Mouse (Mus musculus) brown adipose tissue, adult 24 weeks (tissue): Measurements from ENCODE around the gene Tprg. TPM values are rescaled to one million over a fixed set of nuclear protein-coding genes. Genes with fewer than 3 reads are reported as not detected.

Experiments
- H3K27ac ChIP-seq: fragments of 200-500 bp; replicated peaks from 2 replicates; pipeline ENCODE4 v1.5.1; 2012; ENCODE audit warnings: low read depth, mild to moderate bottlenecking, low read length
- H3K4me1 ChIP-seq: fragments of 200-500 bp; 2 replicates; pipeline ENCODE4 v1.6.1; 2012; ENCODE audit warnings: low read length, mixed read lengths; ENCODE audit not compliant: control insufficient read depth, insufficient read depth, insufficient read length
- H3K4me3 ChIP-seq: fragments of 200-500 bp; 2 replicates; pipeline ENCODE4 v1.5.1; 2012; ENCODE audit warnings: low read depth, mild to moderate bottlenecking, low read length, moderate library complexity; ENCODE audit not compliant: insufficient read depth
- polyA plus RNA-seq: library from polyadenylated mRNA; stranded (reverse); fragments of >200 nt; gene quantifications from 2 replicates; pipeline ENCODE4 v1.2.4, GENCODE M21; 2012; ENCODE audit not compliant: missing spikeins, insufficient read depth, insufficient read length

Gene Tprg
- polyA plus RNA-seq, 1 experiment = not detected

DNA sequence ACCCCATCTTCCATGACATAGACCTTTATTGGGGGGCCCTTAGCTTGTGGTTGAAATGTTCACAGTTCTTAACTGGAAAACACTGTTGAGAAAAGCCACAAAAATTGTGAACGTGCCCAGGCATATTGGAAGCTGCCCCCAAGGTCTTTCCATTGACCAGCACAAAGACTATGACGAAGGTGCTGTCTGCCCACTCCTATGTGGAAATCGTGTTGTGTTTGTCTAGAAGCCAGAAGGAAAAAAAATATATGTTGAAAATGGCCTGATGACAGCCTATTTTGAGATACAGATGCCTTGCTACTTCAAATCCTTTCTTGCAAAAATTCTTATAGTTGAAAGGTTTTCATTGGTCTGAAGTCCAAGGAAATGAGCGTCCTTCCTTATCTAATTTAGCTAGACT is 91.1 kb downstream of the Tprg start:
- Histone ChIP-seq H3K4me3 (no peak overlapping the region), H3K27ac (no peak overlapping the region), H3K4me1 (no peaks in the 10 kb centered on the region)

DNA sequence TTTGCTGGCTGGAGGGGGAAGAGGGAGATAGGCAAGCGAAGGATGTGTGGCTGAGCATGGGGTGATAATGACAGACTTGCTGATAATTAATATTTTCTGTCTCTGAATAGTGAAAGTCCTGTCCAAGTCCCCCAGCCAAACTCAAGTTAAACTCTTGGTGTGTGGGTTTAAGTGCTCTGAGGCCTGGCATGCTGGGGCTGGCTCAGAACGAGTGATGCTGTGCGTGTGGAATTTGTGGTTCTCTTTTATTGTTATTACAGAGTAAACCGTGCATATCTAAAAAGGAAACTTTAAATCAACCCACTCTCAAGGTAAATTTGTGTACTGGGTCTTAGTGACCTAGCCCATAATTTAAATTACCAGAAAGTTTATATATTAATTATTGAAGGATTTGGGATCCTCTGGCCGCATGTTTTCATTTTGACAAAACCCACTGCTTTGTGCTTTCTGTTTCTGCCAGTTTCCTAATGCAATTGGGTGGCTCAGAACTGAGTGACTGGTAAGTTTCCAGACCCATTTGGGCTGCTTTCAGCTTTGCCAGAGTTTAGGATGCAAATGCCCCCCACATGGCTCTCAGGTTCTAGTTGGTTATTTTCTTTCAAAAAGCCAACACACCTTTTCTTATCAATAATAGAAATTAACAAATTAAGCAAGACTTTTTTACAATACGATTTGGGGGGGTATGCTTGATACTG is 99.0 kb downstream of the Tprg start:
- Histone ChIP-seq H3K4me1 (no peaks in the 10 kb centered on the region), H3K4me3 (no peak overlapping the region), H3K27ac (no peak overlapping the region)

DNA sequence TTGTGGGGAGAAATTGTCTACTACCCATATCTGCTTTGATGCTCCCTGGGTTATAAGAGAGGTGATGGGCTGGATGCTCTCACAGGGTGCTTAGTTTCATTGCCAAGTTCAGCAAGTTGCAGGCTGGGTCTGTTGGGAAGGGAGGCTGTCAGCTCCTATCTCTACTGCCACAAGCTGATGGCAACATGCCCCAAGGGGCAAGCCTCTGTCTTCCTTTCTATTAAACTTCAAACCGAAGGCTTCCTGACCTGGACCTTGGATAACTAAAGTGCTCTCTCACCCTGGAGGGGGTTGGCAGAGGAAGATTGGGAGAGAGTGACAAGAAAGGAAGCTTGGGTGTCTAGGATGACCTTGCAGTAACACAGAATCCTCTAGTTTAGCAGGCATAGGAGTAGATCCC is 108.1 kb downstream of the Tprg start:
- H3K4me1 ChIP-seq = no peaks in the 10 kb centered on the region
- no peak overlapping the region for H3K4me3 ChIP-seq
- no peak overlapping the region for H3K27ac ChIP-seq

DNA sequence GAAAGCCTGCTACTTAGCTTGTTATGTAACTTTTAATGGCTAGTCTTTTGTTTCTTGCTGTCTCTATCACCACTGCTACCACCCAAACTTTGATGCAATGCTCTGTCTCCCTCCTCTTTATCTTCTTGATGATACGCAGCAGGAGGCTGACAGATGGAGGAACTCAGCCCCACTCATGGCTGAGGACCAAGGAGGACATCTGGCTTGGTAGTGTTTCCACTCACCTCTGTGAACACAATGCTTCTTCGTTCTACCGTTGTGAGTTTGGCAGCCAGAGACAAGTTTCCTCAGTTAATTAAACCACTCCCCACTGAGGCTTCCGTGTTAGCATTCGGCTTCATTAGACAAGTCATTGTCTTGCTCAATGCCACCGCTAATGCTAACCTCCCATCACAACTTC is 117.5 kb downstream of the Tprg start:
- H3K27ac ChIP-seq = no peak overlapping the region
- 0 out of 2 replicates have a peak, but pooled peaks cover 4% of the 10 kb centered on the region for H3K4me1 ChIP-seq
- H3K4me3 ChIP-seq = no peak overlapping the region

DNA sequence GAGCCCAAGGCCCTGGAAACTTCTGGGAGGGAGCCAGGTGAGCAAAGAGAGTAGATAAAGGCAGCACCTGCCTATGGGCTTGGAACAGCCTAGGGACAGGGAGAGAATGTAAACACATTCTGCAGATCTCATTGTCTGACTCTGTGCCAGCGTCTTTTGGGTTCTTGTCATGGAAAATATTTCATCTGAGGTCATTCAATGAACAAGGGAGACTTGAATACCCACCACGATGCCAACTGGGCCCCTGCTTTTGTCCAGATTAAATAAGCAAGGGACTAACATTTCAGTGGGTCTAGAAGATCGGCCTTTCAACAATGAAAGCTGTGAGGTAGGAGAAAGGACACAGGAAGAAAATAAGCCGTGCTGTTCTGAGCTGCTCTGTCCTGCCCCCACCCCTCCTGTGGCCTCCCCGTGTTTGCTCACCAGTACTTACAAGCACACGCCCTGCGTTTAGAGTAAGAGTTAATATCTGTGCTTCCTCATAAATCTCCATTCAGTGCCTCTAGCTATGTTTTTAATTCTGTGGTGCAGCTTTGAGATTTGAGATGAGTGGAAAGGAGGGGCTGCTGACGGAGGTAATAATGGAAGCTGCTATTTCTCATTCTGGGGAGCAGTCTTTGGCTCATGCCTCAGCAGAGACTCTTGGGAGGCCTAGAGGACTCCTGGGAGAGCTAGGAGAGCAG is 120.7 kb downstream of the Tprg start:
- Histone ChIP-seq H3K27ac (peak overlapping the region; percentile 21; the same call in 1 of the 2 replicates), H3K4me3 (no peak overlapping the region), H3K4me1 (0 out of 2 replicates have a peak, but pooled peaks cover 4% of the 10 kb centered on the region)

DNA sequence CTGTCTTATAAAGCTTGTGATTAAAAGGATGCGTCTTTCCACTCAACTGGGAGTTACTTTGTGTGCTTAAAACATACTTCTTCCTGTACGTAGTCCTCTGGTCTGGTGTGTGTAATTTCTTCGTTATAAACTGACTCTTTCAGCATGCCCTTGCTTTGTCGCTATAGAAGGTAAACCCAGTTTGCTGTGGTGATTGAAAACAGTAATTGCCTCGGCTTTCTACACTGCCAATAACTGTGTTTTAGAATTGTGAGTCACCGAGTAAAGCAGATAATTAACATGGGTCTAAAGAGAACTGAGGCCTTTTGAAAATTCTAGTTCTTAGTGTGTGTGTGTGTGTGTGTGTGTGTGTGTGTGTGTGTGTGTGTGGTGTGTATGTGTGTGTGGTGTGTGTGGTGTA is 121.4 kb downstream of the Tprg start:
- Histone ChIP-seq H3K27ac (no peak overlapping the region), H3K4me3 (no peak overlapping the region), H3K4me1 (0 out of 2 replicates have a peak, but pooled peaks cover 4% of the 10 kb centered on the region)

DNA sequence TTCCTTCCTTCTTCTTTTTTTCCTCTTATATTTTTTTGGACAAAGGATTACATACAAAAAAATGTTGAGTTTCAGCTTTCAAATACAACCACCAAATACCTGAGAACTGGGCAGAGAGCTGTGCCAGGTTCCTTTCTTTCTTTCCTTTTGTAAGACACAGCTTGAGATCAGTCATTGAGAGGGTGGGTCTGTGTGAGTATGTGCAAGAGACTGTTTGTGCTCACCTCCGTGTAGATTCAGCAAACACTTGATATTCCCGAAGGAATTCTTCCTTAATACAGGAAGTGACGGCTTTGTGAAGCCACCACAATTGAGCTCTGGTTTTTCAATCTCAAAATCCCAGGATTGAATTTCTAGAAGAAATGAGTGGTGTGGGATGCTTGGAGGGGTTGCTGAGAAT is 124.7 kb downstream of the Tprg start:
- Histone ChIP-seq H3K4me1 (0 out of 2 replicates have a peak, but pooled peaks cover 4% of the 10 kb centered on the region), H3K27ac (no peak overlapping the region), H3K4me3 (no peak overlapping the region)

DNA sequence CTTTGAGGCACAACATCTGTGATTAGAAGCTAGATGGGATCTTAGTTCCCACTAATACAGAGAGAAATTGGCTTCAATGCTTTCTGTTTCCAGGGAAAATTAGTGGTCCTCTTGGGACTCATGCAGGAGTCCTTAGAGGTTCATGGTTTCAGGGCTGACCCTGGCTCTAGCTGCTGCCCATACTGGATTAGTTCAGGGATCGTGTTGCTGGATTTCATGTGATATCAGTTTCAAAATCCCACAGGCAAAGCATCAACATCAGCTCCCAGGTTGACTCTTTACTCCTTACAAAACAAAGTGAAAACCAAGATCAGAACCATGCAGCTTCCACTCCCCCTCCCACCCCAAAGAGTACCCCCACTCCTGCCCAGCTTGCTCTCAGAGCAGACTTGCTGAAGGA is 127.3 kb downstream of the Tprg start:
- no peaks in the 10 kb centered on the region for H3K4me1 ChIP-seq
- H3K27ac ChIP-seq = no peak overlapping the region
- H3K4me3 ChIP-seq = no peak overlapping the region

DNA sequence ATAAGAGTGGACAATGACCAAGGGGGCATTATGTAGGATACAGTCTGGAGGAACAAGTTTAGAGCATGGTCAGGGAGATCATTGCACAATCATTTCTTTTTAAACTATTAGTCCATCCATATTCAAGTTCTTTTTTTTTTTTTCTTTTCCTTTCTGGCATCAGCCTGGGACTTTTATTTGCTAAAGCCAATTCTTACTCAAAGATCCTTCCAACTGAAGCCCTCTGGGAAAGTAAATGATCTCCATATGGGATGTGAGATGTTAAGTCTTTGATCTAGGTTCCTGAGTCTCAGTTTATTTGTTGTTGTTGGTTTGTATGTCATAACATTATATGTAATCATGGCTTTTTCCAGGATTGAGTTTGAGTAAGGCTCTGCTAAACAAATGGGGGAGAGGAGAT is 128.6 kb downstream of the Tprg start:
- Histone ChIP-seq H3K4me1 (no peaks in the 10 kb centered on the region), H3K27ac (no peak overlapping the region), H3K4me3 (no peak overlapping the region)

DNA sequence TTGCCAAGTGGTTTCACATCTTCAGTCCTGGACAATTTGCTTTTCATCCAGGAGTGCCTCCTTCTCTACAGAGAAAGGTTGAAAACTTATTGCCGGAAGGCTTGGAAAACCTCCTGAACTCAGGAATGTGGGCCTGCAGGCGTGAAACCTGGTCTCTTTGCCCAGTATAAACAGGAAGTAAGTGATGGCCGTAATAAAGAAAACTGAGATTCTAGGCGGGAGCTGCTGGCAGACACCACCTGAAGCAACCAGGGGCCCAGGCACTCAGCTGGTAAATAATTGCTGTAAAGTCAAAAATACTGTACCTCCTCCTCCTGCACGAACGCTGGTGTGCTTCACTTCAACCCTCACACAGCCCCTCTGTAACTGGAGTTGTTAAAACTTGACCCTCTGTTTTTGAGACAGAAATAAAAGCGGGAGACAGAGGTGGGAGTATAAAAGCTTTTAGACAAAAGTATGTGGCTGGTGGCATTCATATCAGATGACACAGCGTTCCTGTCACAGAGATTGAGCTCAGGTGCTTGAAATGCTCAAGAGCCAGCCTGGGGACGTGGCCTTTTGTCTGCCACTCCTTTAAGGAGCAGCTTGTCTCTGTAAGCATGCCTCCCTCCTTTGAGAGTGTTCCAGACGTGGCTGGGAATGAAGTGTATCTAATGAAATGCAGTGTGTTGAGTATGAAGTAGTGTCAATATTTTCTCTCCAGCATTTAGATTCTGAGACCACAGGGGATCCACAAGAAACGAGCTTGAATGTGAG is 131.4 kb downstream of the Tprg start:
- H3K4me1 ChIP-seq = no peaks in the 10 kb centered on the region
- H3K27ac ChIP-seq = no peak overlapping the region
- H3K4me3 ChIP-seq = no peak overlapping the region

DNA sequence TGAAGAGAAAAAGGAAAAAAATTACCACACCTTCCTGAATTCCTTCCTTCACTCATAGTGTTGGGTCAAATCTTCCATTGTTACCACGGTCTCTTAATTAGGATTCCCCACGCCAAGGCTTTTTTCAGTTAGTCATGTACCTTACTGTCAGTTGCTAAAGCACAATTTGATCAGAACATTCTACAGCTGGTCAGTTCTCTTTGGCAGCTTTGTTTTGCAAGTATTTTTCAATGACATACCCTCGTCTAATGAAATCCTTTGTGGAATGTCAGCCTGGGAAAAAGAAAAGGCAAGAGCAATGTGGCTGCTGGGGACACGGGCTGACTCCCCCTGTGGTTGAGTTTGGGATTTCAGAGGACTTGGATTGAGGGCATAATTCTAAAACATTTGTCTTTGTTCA is 136.4 kb downstream of the Tprg start:
- Histone ChIP-seq H3K27ac (no peak overlapping the region), H3K4me1 (no peaks in the 10 kb centered on the region), H3K4me3 (no peak overlapping the region)

DNA sequence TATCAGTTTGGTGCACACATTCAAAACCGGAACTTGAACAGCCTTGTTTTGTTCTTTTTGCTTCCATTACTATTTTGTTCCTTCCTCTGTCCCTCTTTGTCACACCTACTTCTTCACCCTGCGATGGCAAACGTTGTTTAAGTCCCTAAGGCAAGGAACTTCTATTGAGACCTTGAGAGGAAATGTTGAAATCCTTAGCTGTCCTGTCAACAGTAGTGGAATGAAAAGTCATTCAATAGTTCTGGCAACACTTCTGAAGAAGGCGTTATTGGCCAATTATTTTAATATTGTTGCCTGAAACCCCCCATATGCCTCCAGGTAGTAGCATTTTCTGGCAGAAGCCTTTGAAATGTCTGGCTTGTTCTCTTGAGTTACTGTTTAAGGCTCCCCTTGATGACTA is 137.4 kb downstream of the Tprg start:
- no peaks in the 10 kb centered on the region for H3K4me1 ChIP-seq
- no peak overlapping the region for H3K4me3 ChIP-seq
- no peak overlapping the region for H3K27ac ChIP-seq

DNA sequence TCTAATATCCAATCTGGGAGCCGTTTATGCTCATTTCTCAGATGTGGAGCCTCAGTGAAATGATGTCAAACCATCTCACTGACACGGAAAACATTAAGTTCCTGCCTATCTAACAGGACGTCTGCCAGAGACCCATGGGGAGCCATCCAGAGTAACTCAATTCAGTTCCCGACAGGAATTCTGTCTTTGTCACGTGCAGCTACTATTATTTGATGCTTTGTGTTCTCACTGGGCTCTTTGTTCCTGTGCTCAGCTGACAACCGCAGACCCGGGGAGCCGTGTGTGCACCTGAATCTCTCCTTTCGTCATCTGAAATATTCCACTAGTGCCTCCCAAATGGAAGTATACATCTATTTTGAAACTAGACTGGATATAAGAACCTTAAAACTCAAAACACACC is 138.3 kb downstream of the Tprg start:
- H3K4me1 ChIP-seq = no peaks in the 10 kb centered on the region
- no peak overlapping the region for H3K4me3 ChIP-seq
- no peak overlapping the region for H3K27ac ChIP-seq

DNA sequence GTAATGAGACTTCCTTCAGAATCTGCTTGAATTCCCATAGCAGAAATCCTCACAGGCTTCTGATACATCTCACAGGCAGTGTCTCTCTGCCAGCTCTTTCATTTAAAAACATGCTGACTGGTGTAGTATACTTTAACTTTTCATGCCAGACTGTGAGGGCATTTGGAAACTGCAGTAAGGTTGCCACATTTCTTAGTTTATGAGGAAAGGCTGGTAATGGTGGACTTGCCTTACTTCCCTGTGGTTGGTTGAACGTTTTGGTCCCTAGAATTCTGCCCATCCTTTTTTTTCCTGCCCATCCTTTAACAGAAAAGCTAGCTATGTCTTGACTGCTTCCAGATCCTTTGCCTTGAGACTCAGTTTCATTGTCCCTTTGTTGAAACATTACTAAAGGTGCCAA is 138.8 kb downstream of the Tprg start:
- H3K4me3 ChIP-seq = no peak overlapping the region
- no peak overlapping the region for H3K27ac ChIP-seq

DNA sequence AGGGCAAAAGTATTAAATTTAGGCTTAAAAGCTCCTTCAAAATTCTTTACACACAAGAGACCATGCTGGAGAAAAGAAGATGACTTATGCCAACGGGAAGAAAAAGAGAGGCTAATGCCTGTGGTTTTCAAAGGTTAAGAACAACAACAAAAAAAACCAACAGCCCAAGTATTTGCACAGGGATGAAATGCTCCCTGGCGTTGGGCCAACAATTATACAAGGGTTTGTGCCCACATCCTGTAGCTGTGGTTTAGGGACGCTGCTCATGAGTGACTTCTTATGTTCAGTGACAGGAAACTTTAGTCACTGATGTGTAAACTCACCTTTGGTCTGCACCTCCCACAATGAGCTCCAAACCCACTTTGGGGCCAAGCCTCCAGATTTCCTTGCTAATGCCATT is 139.6 kb downstream of the Tprg start:
- Histone ChIP-seq H3K27ac (no peak overlapping the region), H3K4me1 (no peaks in the 10 kb centered on the region), H3K4me3 (no peak overlapping the region)

More for the DNA sequence above, 138.8 kb downstream of the Tprg start:
- H3K4me1 ChIP-seq = no peaks in the 10 kb centered on the region
